Mouse (Mus musculus): ENCODE measurements around the gene Rfc3. TPM values are rescaled to one million over a fixed set of nuclear protein-coding genes. Genes with fewer than 3 reads are reported as not detected.

Gene Rfc3
- polyA plus RNA-seq, 1 experiment from 2014 or later: 104 TPM

GRCm38 (mm10) chr5:151605921-151606320 lies 45.1 kb downstream of the Rfc3 start, which contains the start of gene Vmn2r18:
Vmn2r18 (minus strand) TSS chr5:151606021.
- Histone ChIP-seq H3K9ac (replicated peaks; ENCODE audit: low read depth, low read length) (no peak within 1 kb of the TSS), H3K4me2 (replicated peaks; ENCODE audit: low read depth, low read length) (no peak within 1 kb of the TSS), H3K9me3 (ENCODE audit: control insufficient read depth, low read depth, low read length) (no peaks in the 10 kb centered on the region), H3K4me1 (ENCODE audit: control insufficient read depth, insufficient read depth, low read length) (no peaks in the 10 kb centered on the region), H3K27ac (ENCODE audit: low read length) (no peak within 1 kb of the TSS), H3K4me3 (ENCODE audit: low read depth, low read length) (no peak within 1 kb of the TSS), H3K27me3 (ENCODE audit: control insufficient read depth, insufficient read depth, low read length) (no peaks in the 10 kb centered on the region), H3K36me3 (ENCODE audit: control insufficient read depth, insufficient read depth, low read length) (no peaks in the 10 kb centered on the region)
- WGBS: 82% methylated on average over 3 of the region's 3 CpGs
- no peak for ATAC-seq (ENCODE audit: insufficient number of reproducible peaks, insufficient read depth, low FRiP score, low read depth)

GRCm38 (mm10) chr5:151601696-151602095 lies 49.3 kb downstream of the Rfc3 start:
- Histone ChIP-seq H3K27ac (ENCODE audit: low read length) (no peak overlapping the region), H3K36me3 (ENCODE audit: control insufficient read depth, insufficient read depth, low read length) (no peaks in the 10 kb centered on the region), H3K4me2 (replicated peaks; ENCODE audit: low read depth, low read length) (no peak overlapping the region), H3K4me3 (ENCODE audit: low read depth, low read length) (no peak overlapping the region), H3K9ac (replicated peaks; ENCODE audit: low read depth, low read length) (no peak overlapping the region), H3K27me3 (ENCODE audit: control insufficient read depth, insufficient read depth, low read length) (no peaks in the 10 kb centered on the region), H3K4me1 (ENCODE audit: control insufficient read depth, insufficient read depth, low read length) (no peaks in the 10 kb centered on the region), H3K9me3 (ENCODE audit: control insufficient read depth, low read depth, low read length) (no peaks in the 10 kb centered on the region)
- no peak for ATAC-seq (ENCODE audit: insufficient number of reproducible peaks, insufficient read depth, low FRiP score, low read depth)
- 37% methylated on average over 1 of the region's 1 CpGs for WGBS

Other genes starting within 250 kb of the Rfc3 start
- not detected in 2 replicates for gene Gm42906, start 223.1 kb downstream of the Rfc3 start, polyA plus RNA-seq (2014; fragmentation: Nextera tagmentation; extraction: Ambion mirVana)
- 0.13 TPM in 1 of 2 replicates, not detected in the other for gene Vmn2r18, start 45.2 kb downstream of the Rfc3 start, polyA plus RNA-seq (2014; fragmentation: Nextera tagmentation; extraction: Ambion mirVana)